Mouse (Mus musculus): ENCODE data around the gene Pyroxd1. TPM values are rescaled to one million over a fixed set of nuclear protein-coding genes. Genes with fewer than 3 reads are reported as not detected.
A peak's percentile ranks its signal among the peaks of the same experiment; 100 is the strongest.
"Not testable (repeated sequence)": the region's sequence is repeated elsewhere in the genome, so short reads cannot be mapped to it uniquely, and the experiment has no call there.

The Pyroxd1 gene
- total RNA-seq, 2 experiments from 2014 or later = 12.8 to 15.7 TPM

- DNase-seq (ENCODE audit: low spot score in 2 of 2) = no peak
- Histone ChIP-seq H3K4me3 (no peak overlapping the region), H3K27ac (no peak overlapping the region)
- no peak for TF ChIP-seq CTCF (conservative IDR thresholded peaks at IDR 0.05)
Observed at GRCm38 (mm10) chr6:142347431-142348385, 2.3 kb downstream of the Pyroxd1 start.

GRCm38 (mm10) chr6:142352099-142352498 is 6.6 kb downstream of the Pyroxd1 start:
- not testable (repeated sequence) for H3K4me3 ChIP-seq; DNase-seq (ENCODE audit: low spot score in 2 of 2); H3K27ac ChIP-seq

- Histone ChIP-seq H3K27ac (no peak overlapping the region), H3K4me3 (no peak overlapping the region)
- no peak for DNase-seq (ENCODE audit: low spot score in 2 of 2)
- TF ChIP-seq CTCF (conservative IDR thresholded peaks at IDR 0.05) = no peak
Observed at GRCm38 (mm10) chr6:142357106-142357505, 11.7 kb downstream of the Pyroxd1 start.

GRCm38 (mm10) chr6:142362036-142362435 is 16.6 kb downstream of the Pyroxd1 start:
- no peak for DNase-seq (ENCODE audit: low spot score in 2 of 2)
- Histone ChIP-seq H3K27ac (no peak overlapping the region), H3K4me3 (no peak overlapping the region)
- TF ChIP-seq CTCF (conservative IDR thresholded peaks at IDR 0.05) = no peak

- TF ChIP-seq CTCF (conservative IDR thresholded peaks at IDR 0.05) = peak; percentile 63
- H3K4me3 ChIP-seq = no peak overlapping the region
Observed at GRCm38 (mm10) chr6:142363019-142363576, 17.6 kb downstream of the Pyroxd1 start.

GRCm38 (mm10) chr6:142365742-142366472 is 20.5 kb downstream of the Pyroxd1 start:
- TF ChIP-seq CTCF (conservative IDR thresholded peaks at IDR 0.05) = no peak
- Histone ChIP-seq H3K27ac (no peak overlapping the region), H3K4me3 (no peak overlapping the region)
- no peak for DNase-seq (ENCODE audit: low spot score in 2 of 2)

More at GRCm38 (mm10) chr6:142363019-142363576, 17.6 kb downstream of the Pyroxd1 start:
- peak in 1 of 2 experiments; percentile 29 for DNase-seq (ENCODE audit: low spot score in 2 of 2)
- no peak overlapping the region for H3K27ac ChIP-seq

- no peak for TF ChIP-seq CTCF (conservative IDR thresholded peaks at IDR 0.05)
- Histone ChIP-seq H3K27ac (no peak overlapping the region), H3K4me3 (no peak overlapping the region)
- DNase-seq (ENCODE audit: low spot score in 2 of 2) = no peak
Observed at GRCm38 (mm10) chr6:142366473-142367018, 21.1 kb downstream of the Pyroxd1 start.

- Histone ChIP-seq H3K27ac (no peak overlapping the region), H3K4me3 (no peak overlapping the region)
- no peak for TF ChIP-seq CTCF (conservative IDR thresholded peaks at IDR 0.05)
- no peak for DNase-seq (ENCODE audit: low spot score in 2 of 2)
Observed at GRCm38 (mm10) chr6:142367565-142367964, 22.1 kb downstream of the Pyroxd1 start.

- DNase-seq (ENCODE audit: low spot score in 2 of 2) = no peak
- Histone ChIP-seq H3K27ac (no peak overlapping the region), H3K4me3 (no peak overlapping the region)
- TF ChIP-seq CTCF (conservative IDR thresholded peaks at IDR 0.05) = no peak
Observed at GRCm38 (mm10) chr6:142369568-142369967, 24.1 kb downstream of the Pyroxd1 start.

- no peak overlapping the region for H3K27ac ChIP-seq
- no peak for DNase-seq (ENCODE audit: low spot score in 2 of 2)
- no peak overlapping the region for H3K4me3 ChIP-seq
- no peak for TF ChIP-seq CTCF (conservative IDR thresholded peaks at IDR 0.05)
Observed at GRCm38 (mm10) chr6:142377081-142377480, 31.6 kb downstream of the Pyroxd1 start.

- Histone ChIP-seq H3K27ac (no peak overlapping the region), H3K4me3 (no peak overlapping the region)
- TF ChIP-seq CTCF (conservative IDR thresholded peaks at IDR 0.05) = no peak
- DNase-seq (ENCODE audit: low spot score in 2 of 2) = no peak
Observed at GRCm38 (mm10) chr6:142378576-142379330, 33.3 kb downstream of the Pyroxd1 start.

GRCm38 (mm10) chr6:142379961-142380360 is 34.5 kb downstream of the Pyroxd1 start:
- Histone ChIP-seq H3K27ac (no peak overlapping the region), H3K4me3 (no peak overlapping the region)
- no peak for TF ChIP-seq CTCF (conservative IDR thresholded peaks at IDR 0.05)
- DNase-seq (ENCODE audit: low spot score in 2 of 2) = no peak

All from layer of hippocampus, adult 2 months (tissue).